Mouse (Mus musculus) cerebral cortex, adult 2 months (tissue): ENCODE data around the gene Cers3.

Experiments
- WGBS: fragments of 180-500 bp; shearing (Covaris S2); methylation state at CpG from one replicate; pipeline ENCODE4 v1.1.7; 2018; 5-methylcytosine and 5-hydroxymethylcytosine counted together

Cers3 gene

DNA sequence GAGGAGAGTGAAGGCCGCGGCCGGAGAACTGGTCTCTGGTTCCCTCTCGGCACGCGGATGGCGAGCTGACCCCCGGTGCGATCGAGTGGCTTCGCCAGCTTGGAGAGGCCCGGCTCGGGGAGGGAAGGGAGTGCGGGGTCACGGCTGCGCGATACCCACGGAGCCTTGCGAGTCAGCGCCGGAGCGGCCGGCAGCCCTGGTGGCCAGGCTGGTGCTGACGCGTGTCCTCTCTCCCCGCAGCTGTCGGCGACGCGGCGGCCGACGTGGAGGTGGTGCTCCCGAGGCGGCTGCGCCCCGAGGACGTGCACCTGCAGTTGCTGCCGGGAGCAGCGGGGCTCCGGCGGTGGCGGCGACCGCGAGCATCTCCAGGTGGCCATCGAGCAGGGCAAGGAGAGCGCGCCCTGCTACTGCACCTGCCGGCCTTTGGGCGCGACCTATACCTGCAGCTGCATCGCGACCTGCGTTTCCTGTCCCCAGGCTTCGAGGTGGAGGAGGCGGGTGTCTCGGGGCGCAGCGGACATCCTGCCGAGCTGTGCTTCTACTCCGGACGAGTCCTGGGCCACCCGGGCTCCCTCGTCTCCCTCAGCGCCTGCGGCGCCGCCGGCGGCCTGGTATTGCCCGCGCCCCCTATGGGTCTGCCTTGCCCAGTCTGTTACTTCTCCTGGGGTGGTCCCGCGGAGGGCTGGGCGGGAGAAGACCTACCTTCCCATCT, 96.9 kb downstream of the Cers3 start:
- under 1% methylated on average over 69 of the region's 76 CpGs for WGBS

DNA sequence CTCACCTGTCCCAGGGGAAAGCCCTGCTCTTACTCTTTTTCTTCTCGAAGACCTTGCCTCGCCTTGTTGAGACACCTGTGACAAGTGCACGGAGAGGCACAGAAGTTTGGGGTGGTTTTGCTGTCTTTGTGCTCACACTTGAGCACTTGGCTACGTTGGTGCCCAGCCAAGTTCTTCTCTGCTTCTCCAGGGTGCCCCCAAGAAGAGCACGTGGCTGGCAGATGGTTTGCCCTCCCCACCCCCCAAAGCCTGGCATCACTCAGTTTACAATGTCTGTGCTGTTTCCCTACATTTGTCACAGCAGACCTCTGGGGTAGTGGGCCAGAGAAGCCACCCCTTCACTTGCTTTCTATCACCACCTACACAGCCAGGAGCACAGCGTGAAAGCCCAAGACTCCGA, 97.9 kb downstream of the Cers3 start:
- 42% methylated on average over 7 of the region's 7 CpGs for WGBS

DNA sequence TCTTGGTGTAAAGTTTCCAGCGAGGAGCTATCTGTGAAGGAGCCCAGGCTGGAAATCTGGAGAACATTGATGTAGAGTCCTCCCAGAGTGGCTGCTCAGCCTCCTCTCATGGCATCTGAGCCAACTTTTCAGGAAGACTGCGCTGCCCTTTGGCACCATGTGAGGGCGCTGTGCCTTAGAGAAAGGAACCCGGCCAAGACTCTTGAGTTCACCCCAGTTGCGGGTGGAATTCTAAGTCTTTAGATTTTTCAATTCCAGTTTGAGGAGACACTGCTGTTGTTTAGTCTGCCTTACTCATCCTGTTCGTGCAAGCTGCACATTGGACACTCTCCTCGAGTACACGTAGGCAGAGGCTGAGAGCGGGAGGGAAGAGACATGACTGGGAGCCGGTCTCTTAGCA, 98.7 kb downstream of the Cers3 start:
- WGBS = 25% methylated on average over 10 of the region's 10 CpGs

DNA sequence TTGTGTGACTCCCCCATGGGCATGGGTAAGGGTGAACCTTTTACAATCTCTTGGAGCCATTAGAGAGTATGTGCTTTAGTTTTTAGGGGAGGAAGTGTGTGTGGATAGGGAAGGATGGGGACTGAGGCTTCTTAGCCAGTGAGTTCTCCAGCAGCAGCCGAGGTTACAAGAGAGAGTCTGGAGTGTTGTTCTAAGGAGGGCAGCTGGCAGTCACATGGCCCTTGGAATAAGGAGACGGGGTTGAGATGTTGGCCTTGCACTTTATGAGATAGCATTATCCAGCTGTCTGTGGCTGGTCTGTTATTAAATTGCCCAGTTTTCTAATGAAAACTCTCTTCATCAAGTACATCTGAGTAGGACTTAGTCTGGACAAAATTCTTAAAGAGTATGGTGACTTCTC, 100.5 kb downstream of the Cers3 start:
- 80% methylated on average over 2 of the region's 2 CpGs for WGBS

DNA sequence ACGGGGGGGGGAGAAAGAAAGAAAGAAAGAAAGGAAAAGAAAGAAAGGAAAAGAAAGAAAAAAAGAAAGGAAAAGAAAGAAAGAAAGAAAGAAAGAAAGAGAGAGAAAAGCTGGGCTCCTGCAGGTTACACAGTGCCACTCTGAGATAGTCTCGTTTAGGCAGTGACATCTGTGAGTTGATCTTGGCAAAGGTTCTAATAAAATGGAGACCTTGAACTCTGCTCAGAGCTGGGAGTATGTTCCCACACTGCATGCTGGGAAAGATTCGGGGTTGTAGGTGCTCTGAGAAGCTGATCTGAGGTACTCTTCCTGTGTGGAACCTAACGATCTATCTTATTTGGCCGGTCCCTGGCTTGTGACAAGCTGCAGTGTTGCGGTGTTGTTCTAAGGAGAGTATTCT, 103.3 kb downstream of the Cers3 start:
- WGBS = 79% methylated on average over 6 of the region's 6 CpGs

DNA sequence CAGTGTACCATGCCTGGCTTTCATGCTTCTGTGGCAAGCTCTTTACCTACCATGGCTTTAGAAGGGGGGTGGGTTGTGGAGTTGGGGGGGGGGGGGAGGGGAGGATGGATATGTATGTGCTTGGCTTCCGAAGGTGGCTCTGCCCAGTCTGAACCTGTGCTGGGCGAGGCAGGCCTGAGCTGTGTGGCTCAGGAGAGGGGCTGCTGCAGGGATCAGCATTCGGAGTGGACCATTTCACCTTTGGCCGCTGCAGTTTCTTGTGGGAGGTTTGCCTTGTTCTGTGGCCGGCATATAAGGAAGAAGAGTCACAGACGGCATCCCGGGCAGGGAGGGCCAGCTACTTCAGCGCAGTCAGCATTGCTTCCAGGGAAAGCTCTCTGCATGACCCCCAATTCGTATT, 104.0 kb downstream of the Cers3 start:
- WGBS = 94% methylated on average over 9 of the region's 9 CpGs

DNA sequence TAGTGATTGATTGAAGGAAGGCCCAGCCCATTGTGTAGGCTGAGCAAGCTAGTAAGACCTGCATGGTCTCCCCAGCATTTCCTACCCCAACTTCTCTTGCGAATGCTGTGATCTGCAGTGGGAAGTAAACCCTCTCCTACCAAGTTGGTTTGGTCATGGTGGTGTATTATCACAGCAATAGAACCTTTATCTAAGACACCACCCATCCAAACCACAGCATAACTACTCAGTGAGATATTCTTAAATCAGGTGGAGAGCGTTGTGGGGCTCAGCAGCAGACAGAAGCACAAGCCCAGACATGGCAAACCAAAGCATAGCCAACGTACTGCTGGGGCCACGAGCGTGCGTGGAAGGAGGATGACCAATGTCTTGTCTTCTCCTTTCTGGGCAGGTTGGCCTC, 106.0 kb downstream of the Cers3 start:
- 97% methylated on average over 6 of the region's 6 CpGs for WGBS

DNA sequence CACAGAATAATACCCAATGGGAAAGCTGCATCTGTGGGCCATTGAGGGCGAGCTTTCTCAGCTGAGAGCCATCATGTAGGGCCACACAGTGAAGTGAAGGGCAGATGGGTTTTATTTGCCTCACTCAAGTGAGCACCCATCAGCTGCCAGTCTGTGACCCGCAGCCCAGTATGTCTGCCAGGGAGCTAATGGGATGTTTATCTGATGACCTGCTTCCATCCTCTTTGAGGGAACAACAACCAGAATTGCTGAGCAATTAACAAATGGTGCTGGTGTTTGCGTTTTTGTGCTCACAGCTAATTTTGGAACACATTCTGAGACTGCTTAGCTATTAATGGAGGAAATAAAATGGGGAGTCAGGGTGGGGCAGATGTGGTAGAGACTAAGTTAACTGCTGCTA, 108.9 kb downstream of the Cers3 start:
- 67% methylated on average over 3 of the region's 3 CpGs for WGBS

DNA sequence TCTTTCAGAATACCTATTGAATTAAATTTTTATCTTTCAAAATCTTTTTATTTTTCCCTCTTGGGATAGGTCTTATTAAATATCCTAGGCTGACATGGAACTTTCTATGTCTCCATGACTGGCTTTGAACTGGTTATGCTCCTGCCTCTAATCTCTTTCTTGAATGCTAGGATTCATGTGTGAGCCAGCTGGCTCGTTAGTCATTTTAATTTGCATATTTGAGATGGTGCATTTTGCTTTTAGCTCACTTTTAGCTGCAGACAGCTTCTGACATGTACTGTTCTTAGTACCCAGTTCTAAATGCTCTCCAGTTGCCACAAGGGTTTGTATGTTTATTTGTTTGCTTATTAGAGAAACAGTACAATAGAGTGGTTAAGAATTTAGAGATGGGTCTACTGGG, 114.3 kb downstream of the Cers3 start:
- 23% methylated on average over 1 of the region's 1 CpGs for WGBS

DNA sequence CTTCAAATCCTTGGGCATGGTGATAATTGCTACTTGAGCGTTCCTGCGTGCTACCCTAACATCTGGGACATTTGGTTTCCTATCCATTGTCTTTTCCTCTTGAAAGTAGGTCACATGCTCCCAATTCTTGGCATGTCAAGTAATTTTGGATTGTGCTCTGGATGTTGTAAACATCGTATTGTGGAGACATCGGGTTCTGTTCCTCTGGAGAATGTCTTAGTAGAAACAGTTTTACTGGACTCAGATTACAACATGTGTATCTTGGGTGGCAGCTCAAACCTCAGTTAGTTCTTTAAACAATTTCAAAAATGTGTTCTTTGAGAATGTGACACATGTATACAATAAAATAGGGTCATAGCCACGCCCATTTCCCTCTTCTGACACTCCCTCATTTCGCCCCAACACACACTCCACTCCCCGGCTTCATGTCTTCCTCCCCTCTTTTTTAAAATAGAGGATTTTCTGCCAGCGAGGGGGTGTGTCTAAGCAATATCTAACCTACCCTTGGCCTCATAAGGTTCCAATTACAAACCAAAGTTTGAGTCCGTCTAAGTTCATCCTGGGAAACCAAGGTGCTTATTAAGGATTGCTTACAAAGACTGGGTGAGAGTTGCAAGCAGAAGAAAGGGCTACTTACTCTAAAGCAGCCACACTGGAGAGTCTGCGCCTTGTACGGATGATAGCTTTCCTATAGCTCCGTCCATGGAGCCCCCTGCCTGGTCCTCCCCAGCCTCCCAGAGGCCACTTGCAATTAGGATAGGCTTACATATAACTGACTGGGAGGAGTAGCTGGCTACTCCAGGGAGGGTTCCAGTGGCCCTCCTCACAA, 115.2 kb downstream of the Cers3 start:
- 67% methylated on average over 12 of the region's 12 CpGs for WGBS

DNA sequence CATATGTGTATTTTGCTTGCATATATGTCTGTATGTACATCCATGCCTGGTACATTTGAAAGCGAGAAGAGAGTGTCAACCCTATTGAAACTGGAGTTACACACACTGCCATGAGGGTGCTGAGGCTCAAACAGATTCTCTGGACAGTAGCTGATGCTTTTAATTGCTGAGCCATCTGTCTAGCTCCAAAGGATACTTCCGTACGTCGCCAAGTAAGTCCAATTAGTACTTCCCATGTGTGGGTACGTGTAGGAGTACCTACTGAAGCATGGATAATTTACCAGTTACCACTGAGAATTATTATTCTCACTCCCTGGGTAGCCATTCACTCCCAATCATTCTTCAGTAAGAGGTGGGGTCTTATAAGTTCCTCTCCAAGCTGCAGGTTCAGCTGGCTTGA, 115.9 kb downstream of the Cers3 start:
- 62% methylated on average over 5 of the region's 5 CpGs for WGBS

DNA sequence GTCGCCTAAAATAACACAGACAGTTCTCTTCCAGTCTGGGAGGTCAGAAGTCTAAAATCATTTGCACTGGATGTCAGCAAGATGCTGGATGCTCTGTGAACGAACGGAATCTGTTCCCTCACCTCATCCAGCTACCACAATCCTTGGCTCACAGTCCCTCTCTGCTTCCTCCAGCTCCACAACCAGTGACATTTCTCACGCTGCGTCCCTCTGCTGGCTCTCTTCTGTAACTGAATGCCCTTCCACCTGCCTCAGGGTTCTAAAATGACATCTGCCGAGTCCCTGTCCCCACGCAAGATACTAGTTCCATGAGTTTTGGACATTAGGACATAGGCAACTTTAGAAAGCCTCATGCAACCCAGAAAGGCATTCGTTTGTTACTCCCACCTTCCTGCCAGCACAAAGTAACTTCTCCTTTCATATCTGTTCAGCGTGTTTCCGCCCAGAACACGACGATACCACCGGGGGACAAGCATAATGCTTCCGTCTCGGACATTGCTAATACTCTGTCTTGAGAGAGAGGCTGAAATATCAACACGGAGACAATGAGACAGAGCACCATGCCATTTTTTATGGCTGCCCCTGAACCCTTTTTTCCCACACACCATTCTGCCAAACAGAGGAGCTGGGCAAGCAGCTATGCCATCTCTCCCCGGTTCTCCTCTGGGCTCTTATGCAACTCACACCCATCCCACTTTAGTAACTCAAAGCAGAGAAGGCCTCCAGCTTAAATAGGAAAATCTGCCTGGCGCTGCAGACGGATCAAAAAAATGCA, 123.8 kb downstream of the Cers3 start:
- WGBS = 39% methylated on average over 19 of the region's 19 CpGs

DNA sequence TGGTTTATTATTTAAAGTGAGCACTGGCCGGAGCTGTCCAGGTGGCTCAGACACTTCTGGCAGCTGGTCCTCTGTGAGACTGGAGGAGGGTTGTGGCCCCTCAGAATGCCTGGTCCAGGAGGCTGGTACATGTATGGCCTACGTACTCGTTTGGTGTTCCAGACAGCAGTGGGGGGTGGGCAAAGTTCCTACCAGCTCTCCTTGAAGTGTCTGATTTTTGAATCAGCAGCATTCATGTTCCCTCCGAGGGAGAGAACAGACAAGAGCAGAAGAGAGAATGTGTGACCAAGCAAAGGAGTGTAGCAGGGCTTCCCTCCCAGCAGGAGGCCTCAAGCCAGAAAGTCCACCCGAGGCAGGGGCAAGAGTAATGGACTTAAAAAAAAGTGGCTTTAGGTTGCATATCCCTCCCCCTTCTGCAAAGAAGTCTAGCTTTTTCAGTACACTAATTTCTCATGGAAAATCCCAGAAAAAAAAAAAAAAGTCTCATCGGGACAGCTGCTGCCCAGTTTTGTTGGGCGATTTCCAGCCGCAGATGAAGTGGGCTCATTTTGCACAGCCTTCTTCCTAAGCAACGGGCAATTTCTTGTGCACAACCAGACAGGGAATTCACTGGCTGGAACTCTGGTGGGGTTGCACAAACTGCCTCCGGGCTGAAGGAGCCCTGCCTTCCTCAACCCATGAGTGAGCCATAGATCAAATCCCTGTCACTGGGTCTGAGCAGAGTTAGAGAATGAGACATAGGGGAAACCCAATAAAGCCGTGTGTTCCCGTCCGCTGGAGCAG, 124.6 kb downstream of the Cers3 start:
- WGBS = 30% methylated on average over 13 of the region's 13 CpGs

DNA sequence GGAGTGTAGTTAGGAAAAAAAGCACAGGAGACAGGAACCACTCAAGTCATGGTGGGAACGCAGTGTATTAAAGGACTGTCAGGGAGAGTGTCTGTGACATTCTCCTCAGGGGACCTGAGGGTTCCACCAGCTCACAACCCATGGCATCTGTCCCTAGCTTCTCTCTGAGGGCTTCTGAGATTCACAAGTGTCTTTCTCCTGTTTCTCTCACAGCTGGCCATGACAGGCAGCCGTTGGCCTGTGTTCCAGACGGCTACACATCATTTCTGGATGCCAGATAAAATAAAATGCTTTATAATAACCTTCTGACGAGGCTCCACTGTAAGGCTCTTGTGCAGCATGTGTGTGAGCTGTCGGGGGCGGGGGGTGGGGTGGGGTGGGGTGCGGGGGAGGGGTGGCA, 128.2 kb downstream of the Cers3 start:
- WGBS = 51% methylated on average over 7 of the region's 7 CpGs

DNA sequence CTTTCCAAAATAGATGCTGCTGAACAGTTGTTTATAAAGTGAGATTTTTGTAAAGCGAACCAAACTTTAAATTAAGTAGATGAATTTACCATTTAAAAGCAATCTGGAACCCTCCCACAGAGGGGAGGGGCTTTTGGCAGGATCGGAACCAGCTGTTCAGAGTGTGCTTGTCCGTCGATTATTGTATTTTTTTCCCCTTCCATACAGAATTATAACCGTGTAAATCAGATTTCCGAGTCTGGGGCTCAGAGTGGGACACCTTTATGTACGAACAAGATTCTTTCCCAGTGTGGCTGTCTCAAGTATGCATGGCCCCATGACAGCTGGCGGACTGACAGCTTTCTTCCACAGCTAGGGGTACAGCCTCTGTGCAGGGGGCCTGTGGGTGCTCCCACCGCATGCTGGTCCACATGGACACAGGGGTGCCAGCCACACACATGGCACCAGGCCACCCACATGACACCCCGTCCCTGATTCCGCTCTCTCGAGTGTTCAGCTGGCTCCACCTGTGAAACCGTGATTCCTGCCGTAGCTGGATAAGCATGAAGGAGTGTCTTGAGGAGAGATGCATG, 128.7 kb downstream of the Cers3 start:
- 62% methylated on average over 14 of the region's 14 CpGs for WGBS

DNA sequence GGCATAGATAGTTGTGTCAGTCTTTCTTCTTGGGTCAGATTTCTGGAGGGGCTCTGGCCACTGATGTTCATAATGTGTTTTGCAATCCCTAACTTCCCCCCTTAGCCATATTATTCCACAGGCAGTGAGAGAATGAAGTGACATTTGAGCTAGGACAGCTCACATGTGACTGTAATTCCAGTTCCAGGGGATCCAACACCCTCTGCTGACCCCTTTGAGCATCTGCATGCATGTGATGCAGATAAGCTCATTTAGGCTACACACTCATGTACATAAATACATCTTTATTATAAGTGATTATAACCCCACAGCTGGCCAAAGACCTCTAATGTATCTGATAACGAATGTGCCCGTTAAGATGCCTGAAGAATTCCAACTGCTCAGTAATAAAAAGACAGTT, 129.9 kb downstream of the Cers3 start:
- WGBS = 79% methylated on average over 2 of the region's 2 CpGs
